Mouse (Mus musculus) T-cell, adult 2 months (primary cell): ENCODE measurements at regions not wholly inside any gene's neighbourhood (a gene's known extent, or its start where the extent isn't known, plus 50 kb on each side); places are given as distances from the start of the nearest gene placed in this dataset.

Experiments used
- DNase-seq: peaks from one replicate; pipeline ENCODE4 v3.0.0; 2022; ENCODE audit warnings: low spot score

GRCm38 (mm10) chr10:96427407-96427806 lies 189.4 kb upstream of the Btg1 start:
- DNase-seq, result no peak

GRCm38 (mm10) chr10:96430142-96430541 lies 186.7 kb upstream of the Btg1 start:
- DNase-seq, result no peak

DNA sequence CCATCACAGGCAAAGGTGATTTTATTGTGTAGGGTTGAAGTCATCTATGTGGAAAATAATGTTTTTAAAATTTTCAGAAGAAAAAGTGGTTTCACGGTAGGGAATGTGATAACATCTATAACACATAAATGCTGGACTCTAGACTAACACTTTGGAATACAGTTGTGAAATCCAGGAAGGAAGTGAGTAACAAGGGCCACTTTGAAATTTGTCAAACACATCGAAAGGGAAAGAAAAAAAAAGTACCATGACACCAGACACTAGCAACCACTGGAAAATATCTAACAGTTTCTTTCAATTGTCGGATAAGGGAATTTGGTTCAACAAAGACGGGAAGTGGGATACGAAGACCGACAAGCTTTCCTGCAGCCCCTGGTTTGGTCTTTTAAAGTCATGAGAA lies 181.7 kb upstream of the Btg1 start:
- no peak for DNase-seq

DNA sequence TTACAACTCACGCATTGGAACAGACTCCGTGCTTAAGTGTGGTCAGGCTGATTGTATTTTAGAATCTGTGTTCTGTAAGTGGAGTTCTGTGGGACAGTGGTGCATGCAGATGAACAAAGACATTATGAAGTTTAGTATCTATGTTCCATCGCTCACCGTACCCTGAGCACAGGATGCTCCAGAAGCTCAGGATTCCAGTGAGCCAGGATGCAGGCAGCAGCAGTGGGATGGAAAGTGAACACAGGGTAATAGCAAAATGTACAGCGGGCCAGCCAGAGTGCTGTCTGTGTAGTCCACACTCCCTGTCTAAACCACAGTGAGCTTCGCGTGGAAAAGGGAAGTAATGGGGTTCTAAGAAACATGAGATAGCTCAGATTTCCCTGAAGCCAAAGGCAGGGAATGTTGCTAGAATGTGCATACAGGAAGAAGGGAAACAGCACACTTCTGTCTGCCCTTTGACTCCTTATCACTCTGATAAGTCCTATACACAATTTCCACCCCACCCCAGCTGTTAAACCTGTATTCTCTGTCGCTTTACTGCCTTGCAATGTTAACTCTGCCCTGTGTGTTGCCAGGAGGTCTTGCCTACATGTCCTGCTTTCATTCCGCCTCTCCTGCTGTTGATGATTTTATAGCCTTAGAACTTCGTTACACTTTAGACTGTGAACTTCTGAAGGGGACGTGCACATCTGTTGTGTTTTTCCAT lies 178.3 kb upstream of the Btg1 start:
- no peak for DNase-seq

DNA sequence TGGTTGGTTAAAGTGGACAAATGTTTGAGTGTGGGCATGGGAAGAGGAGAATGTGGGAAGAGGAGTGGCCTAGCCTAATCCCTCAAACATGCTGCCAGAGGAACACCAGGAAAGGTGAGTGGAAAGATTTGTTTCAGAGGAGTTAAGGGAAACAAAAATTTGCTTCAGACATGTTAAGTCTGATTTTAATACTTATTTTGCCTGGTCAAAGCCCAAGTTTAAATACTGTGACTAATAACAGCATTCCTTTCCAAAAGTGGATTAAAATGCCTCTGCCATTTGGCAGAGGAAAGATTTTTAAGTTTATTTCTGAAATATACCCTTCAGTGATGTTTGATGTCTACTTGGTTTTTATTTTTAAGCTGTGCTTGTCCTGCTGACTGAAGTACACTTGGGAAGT lies 174.6 kb upstream of the Btg1 start:
- DNase-seq, result no peak

- DNase-seq, result no peak
Observed at GRCm38 (mm10) chr10:96450266-96450665, 166.5 kb upstream of the Btg1 start.

DNA sequence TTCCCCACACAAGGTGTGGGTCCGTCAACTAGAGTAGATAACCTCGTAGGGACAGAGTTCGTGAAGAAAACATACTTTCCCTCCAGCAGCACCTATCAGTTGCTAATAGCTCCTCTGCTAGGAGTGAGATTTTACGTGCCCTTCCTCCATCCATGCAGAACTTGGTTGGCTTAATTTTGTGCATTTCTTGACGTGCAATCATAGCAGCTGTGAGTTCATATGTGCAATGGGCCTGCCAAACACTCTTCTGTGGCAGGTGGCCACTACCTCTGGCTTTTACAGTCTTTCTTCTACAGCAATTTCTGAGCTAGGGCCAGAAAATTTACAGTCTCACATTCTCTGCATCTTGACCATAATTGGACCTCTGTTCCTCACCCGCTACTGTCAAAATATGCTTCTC lies 161.9 kb upstream of the Btg1 start:
- DNase-seq, result no peak

DNA sequence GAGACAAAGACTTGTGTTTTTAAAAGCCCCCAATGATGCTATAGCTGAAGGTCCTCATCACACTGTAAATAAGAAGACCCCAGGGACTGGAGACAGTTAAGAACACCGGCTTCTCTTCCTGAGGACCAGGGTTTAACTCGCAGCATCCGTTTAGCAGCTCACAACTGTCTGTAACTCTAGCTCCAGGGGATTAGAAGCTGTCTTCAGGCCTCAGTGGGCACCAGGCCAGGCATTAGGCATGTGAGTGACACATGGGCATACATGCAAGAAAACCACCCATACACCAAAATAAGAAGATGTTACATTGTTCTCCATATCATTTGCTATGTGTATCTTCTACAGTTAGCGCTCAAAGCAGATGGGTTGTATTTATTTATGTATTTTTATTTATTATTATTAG lies 158.3 kb upstream of the Btg1 start:
- DNase-seq, result no peak

GRCm38 (mm10) chr10:96459186-96459585 lies 157.6 kb upstream of the Btg1 start:
- DNase-seq, result no peak

- DNase-seq, result no peak
Observed at GRCm38 (mm10) chr10:96460151-96460550, 156.7 kb upstream of the Btg1 start.

GRCm38 (mm10) chr10:96460617-96461338 lies 156.0 kb upstream of the Btg1 start:
- peak; percentile 11 for DNase-seq

GRCm38 (mm10) chr10:96465967-96466366 lies 150.8 kb upstream of the Btg1 start:
- DNase-seq, result no peak

GRCm38 (mm10) chr10:96466845-96467244 lies 150.0 kb upstream of the Btg1 start:
- peak; percentile 43 for DNase-seq

GRCm38 (mm10) chr10:96467661-96468060 lies 149.1 kb upstream of the Btg1 start:
- no peak for DNase-seq

DNA sequence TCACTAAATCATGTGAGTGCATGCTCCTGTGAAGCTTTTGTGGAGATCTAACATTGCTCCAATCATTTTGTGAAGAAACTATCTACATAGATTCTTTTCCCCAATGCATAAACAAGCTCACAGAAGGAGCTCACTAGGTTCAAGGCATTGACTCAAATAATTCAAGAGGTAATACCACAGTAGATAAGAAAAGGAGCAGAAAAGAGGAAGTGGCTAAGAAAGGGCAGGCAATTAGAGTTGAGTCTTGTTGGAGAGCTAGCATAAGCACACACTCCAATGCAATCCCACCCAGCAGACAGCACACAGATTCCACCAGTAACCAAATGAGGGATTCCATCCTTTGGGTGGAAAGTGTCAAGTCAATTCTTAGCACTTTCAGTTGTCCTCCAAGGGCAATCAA lies 145.3 kb upstream of the Btg1 start:
- DNase-seq, result no peak

DNA sequence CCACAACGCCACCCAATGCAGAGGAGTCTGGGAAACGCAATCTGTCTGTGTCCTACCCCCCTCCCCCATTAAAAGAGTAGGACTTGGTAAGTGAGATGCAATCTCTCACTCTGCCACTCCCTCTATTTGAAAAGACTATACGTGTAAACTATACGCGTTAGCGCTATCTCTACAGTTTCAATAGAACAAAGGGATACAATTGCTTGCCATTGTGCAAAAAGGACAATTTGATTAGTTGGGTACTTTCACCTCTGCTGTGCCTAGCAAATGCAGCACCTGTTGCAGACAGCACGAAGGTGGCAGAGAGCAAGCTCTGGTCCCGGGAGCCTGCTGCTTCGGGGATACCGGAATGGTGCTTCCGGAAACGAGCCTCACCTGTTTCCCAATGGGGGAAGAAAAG lies 137.5 kb upstream of the Btg1 start:
- no peak for DNase-seq

GRCm38 (mm10) chr10:96479786-96480185 lies 137.0 kb upstream of the Btg1 start:
- no peak for DNase-seq

DNA sequence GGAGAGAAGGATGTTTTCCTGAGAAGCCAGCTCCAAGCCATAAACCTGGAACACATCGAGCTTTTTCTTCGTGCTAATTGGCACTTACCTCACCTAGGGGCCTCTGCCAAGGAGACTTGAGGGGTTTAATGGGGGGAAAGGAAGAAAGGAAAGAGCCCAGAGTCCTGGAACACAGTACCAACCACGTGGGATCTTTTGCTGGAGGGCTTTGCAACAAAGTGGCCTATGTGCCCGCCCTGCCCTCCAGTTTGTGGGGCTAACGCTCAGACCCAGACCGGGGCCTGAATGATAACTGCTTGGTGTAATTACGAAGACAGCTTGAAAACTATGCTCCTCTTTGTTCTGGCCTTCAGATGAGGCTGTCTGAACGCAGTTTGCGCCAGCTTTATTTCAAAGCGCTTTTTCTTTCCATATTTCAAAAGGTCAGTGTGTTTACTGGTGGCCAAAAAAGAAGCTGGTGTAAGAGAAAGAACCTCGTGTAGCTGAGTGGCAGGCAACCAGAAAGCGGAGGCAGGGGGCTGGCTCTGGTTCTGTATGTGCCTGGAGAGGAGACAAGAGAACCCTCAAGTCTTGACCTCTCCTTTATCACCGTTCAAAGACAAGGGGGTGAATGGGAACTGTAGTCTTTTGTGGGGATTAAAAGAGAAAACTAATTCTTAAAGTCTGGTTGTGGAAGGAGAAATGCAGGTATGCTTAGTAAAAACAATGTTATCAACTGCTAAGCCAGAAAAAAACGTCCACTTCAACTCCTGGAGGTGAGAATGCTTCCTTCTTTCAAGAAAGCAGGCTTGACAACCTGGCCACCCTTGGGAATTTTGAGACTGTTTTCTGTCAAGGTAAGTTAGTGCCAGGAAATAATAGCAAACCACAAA lies 136.1 kb upstream of the Btg1 start:
- no peak for DNase-seq

DNA sequence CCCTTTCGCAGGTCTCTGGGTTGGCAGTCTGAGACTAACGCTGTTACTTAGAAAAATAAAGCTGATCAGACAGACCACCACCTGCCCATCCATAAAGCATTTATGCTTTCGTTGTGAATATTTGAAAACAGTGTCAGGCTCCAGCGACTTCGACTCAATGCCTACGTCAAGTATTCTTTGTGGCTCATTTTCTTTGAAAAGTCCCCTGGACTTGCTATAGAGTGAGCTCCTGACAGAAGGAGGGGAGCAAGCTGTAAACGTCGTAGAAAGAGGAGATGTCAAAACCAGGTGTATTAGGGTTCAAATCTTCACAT lies 135.5 kb upstream of the Btg1 start:
- DNase-seq, result peak; percentile 58

DNA sequence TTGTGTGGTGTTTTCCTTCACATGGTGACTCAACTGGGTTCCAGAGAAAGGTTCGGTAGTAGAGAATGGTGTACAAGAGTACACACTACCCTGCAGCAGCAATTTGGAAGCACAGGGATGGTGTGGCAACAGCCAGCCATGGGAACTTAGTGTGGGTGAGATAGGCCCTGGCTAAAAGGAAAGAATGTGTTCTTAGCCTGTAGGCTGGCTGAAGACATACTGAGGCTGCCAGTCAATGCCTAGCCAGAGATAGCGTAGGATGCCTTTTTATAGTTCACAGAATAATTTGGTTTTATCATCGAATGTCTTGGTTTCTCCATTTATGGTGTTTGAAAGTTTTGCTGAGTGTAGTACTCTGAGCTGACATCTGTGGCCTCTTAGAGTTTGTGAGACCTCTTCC lies 130.1 kb upstream of the Btg1 start:
- no peak for DNase-seq

GRCm38 (mm10) chr10:96493706-96494105 lies 123.1 kb upstream of the Btg1 start:
- no peak for DNase-seq

GRCm38 (mm10) chr10:96496700-96497099 lies 120.1 kb upstream of the Btg1 start:
- no peak for DNase-seq

DNA sequence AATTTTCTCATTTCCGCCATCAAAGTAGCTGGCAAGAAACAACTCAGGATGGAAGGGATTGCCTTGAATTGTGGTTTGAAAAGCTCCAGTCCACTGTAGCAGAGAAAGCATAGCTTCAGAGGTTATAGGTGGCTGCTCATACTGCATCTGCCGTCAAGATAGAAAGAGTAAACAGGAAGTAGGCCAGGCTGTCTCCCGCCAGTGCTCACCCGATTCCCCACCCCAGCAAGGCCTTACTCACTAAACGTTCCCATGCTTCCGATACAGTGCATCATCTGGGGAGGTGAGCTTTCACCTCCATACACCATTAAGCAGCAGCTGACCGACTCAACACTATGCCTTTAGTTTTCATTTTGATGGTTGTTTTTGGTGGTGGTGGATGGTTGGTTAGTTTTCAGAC lies 119.3 kb upstream of the Btg1 start:
- DNase-seq, result peak; percentile 23
